Mouse (Mus musculus) right cerebral cortex, postnatal 36 days (tissue): ENCODE measurements at regions not wholly inside any gene's neighbourhood (a gene's known extent, or its start where the extent isn't known, plus 50 kb on each side); places are given as distances from the start of the nearest gene placed in this dataset.
"Not testable (repeated sequence)": the region's sequence is repeated elsewhere in the genome, so short reads cannot be mapped to it uniquely, and the experiment has no call there.

ENCODE experiments used
- DNase-seq, 2 experiments: peaks; one replicate each; pipeline ENCODE4 v3.0.0; 2022; ENCODE audit warnings: low spot score in 2 of 2, mixed read lengths in 1 of 2

GRCm38 (mm10) chrX:70606349-70606748 lies 129.4 kb upstream of the Tmem185a start:
- no peak for DNase-seq

- peak in 1 of 2 experiments; percentile 19 for DNase-seq
Measured at GRCm38 (mm10) chrX:70582344-70582743, 105.4 kb upstream of the Tmem185a start.

GRCm38 (mm10) chrX:70580171-70580570 lies 103.2 kb upstream of the Tmem185a start:
- no peak for DNase-seq

GRCm38 (mm10) chrX:70574243-70574642 lies 97.3 kb upstream of the Tmem185a start:
- not testable (repeated sequence) for DNase-seq

GRCm38 (mm10) chrX:70570586-70570985 lies 93.6 kb upstream of the Tmem185a start:
- DNase-seq, result not testable (repeated sequence)

GRCm38 (mm10) chrX:70569339-70569979 lies 92.5 kb upstream of the Tmem185a start:
- not testable (repeated sequence) for DNase-seq
